ENCODE assay signal across 21 mouse cellular contexts in the genomic region with DNA sequence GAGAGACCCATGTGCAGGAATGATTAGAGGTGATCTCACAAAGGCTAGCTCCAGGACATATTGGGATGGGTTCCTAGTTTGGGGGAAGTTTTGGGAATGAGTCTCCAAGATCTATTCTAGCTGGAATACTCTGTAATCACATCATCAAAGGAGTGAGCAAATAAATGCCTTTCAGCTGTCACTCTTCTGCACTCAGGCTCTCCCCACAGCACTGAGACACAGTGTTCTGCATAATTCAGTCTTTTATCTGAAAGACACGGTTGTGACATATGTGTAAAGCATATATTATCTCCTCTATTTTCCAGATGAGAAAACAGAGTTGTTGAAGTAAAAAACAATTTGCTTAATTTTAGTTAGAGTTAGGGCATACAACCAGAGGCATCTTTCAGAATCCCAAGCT.
"Had no signal": no experiment of that assay in that cellular context is flagged by ENCODE, and none has a peak within 500 bp of the region (broad histone marks: within the 10 kb centered on the region; RNA-seq: fewer than 3 reads in every experiment).

No protein-coding gene starts in this region.

- H3K9me3 ChIP-seq: limb, embryonic 12.5 days; limb, embryonic 15.5 days; megakaryocyte, embryonic 14.5 days; midbrain, embryonic 10.5 days; neural tube, embryonic 13.5 days; stomach, embryonic 15.5 days had no signal

- ATAC-seq: liver, postnatal 0 days; lung, postnatal 0 days had no signal

- H3K4me3 ChIP-seq: limb, embryonic 12.5 days; limb, embryonic 15.5 days; megakaryocyte, embryonic 14.5 days; midbrain, embryonic 10.5 days; myocyte; neural tube, embryonic 13.5 days; stomach, embryonic 15.5 days had no signal

- H3K27ac ChIP-seq: limb, embryonic 12.5 days; limb, embryonic 15.5 days; liver, embryonic 14.5 days; midbrain, embryonic 10.5 days; neural tube, embryonic 13.5 days; stomach, embryonic 15.5 days had no signal

- H3K27me3 ChIP-seq: limb, embryonic 12.5 days; limb, embryonic 15.5 days; megakaryocyte, embryonic 14.5 days; neural tube, embryonic 13.5 days; stomach, embryonic 15.5 days had no signal

- H3K4me1 ChIP-seq: limb, embryonic 12.5 days; limb, embryonic 15.5 days; megakaryocyte, embryonic 14.5 days; neural tube, embryonic 13.5 days; stomach, embryonic 15.5 days had no signal

- H3K4me2 ChIP-seq: limb, embryonic 12.5 days; limb, embryonic 15.5 days; liver, embryonic 11.5 days; lung, embryonic 14.5 days; neural tube, embryonic 13.5 days; stomach, embryonic 15.5 days had no signal

- H3K36me3 ChIP-seq: limb, embryonic 12.5 days; limb, embryonic 15.5 days; midbrain, embryonic 10.5 days; neural tube, embryonic 13.5 days; stomach, embryonic 15.5 days had no signal

- DNase-seq: kidney, adult 9 months; kidney, postnatal 14 days; kidney, postnatal 4 days; left cerebral cortex, postnatal 4 days; liver, postnatal 0 days; lung, embryonic 14.5 days; lung, postnatal 36 days; retina, postnatal 1 day; right cerebral cortex, postnatal 25 days; spleen, adult 18-20 months; thymus, postnatal 25 days had no signal

- H3K9ac ChIP-seq: limb, embryonic 12.5 days; limb, embryonic 15.5 days; liver, embryonic 14.5 days; liver, postnatal 0 days; lung, embryonic 14.5 days; neural tube, embryonic 13.5 days; stomach, embryonic 15.5 days had no signal
